Mouse (Mus musculus): ENCODE results near the gene Mcu.

The Mcu gene

GRCm38 (mm10) chr10:59490920-59491319 is 125.6 kb downstream of the Mcu start:
- DNase-seq (ENCODE audit: low spot score), result peak; percentile 35

- peak; percentile 15 for DNase-seq (ENCODE audit: low spot score)
Observed at GRCm38 (mm10) chr10:59489411-59489810, 127.1 kb downstream of the Mcu start.

GRCm38 (mm10) chr10:59487351-59487750 is 129.1 kb downstream of the Mcu start:
- peak; percentile 20 for DNase-seq (ENCODE audit: low spot score)

GRCm38 (mm10) chr10:59484318-59484717 is 132.2 kb downstream of the Mcu start:
- no peak for DNase-seq (ENCODE audit: low spot score)

GRCm38 (mm10) chr10:59481381-59481780 is 135.1 kb downstream of the Mcu start:
- DNase-seq (ENCODE audit: low spot score), result no peak

GRCm38 (mm10) chr10:59470451-59470850 is 146.0 kb downstream of the Mcu start:
- no peak for DNase-seq (ENCODE audit: low spot score)

- DNase-seq (ENCODE audit: low spot score), result no peak
Observed at GRCm38 (mm10) chr10:59467297-59467696, 149.2 kb downstream of the Mcu start.

GRCm38 (mm10) chr10:59466626-59467025 is 149.9 kb downstream of the Mcu start:
- DNase-seq (ENCODE audit: low spot score), result no peak

- DNase-seq (ENCODE audit: low spot score), result no peak
Observed at GRCm38 (mm10) chr10:59465546-59465945, 150.9 kb downstream of the Mcu start.

- DNase-seq (ENCODE audit: low spot score), result no peak
Observed at GRCm38 (mm10) chr10:59462307-59462706, 154.2 kb downstream of the Mcu start.

GRCm38 (mm10) chr10:59459767-59460166 is 156.7 kb downstream of the Mcu start:
- no peak for DNase-seq (ENCODE audit: low spot score)

GRCm38 (mm10) chr10:59454631-59455030 is 161.9 kb downstream of the Mcu start:
- no peak for DNase-seq (ENCODE audit: low spot score)

GRCm38 (mm10) chr10:59451839-59452238 is 164.7 kb downstream of the Mcu start:
- peak; percentile 48 for DNase-seq (ENCODE audit: low spot score)

- DNase-seq (ENCODE audit: low spot score), result no peak
Observed at GRCm38 (mm10) chr10:59447546-59447945, 168.9 kb downstream of the Mcu start.

- peak; percentile 35 for DNase-seq (ENCODE audit: low spot score)
Observed at GRCm38 (mm10) chr10:59446911-59447437, 169.5 kb downstream of the Mcu start.

- peak; percentile 44 for DNase-seq (ENCODE audit: low spot score)
Observed at GRCm38 (mm10) chr10:59444635-59445034, 171.9 kb downstream of the Mcu start.

GRCm38 (mm10) chr10:59444106-59444505 is 172.4 kb downstream of the Mcu start:
- DNase-seq (ENCODE audit: low spot score), result no peak

GRCm38 (mm10) chr10:59443212-59443611 is 173.3 kb downstream of the Mcu start:
- DNase-seq (ENCODE audit: low spot score), result peak; percentile 41

- no peak for DNase-seq (ENCODE audit: low spot score)
Observed at GRCm38 (mm10) chr10:59441735-59442134, 174.8 kb downstream of the Mcu start, which contains the start of gene Oit3. Gene Oit3 (minus strand): TSS chr10:59441778.

- DNase-seq (ENCODE audit: low spot score), result peak; percentile 32
Observed at GRCm38 (mm10) chr10:59440177-59440576, 176.3 kb downstream of the Mcu start.

- DNase-seq (ENCODE audit: low spot score), result peak; percentile 49
Observed at GRCm38 (mm10) chr10:59439508-59439931, 177.0 kb downstream of the Mcu start.

GRCm38 (mm10) chr10:59438651-59439050 is 177.8 kb downstream of the Mcu start:
- peak; percentile 32 for DNase-seq (ENCODE audit: low spot score)

GRCm38 (mm10) chr10:59435746-59436145 is 180.7 kb downstream of the Mcu start:
- peak; percentile 34 for DNase-seq (ENCODE audit: low spot score)

GRCm38 (mm10) chr10:59430701-59431218 is 185.7 kb downstream of the Mcu start:
- peak; percentile 27 for DNase-seq (ENCODE audit: low spot score)

Measured in testis, postnatal 10 days (tissue).